Mouse (Mus musculus) midbrain, embryonic 12.5 days (tissue): ENCODE measurements around the gene Tnfaip8l1. TPM values are rescaled to one million over a fixed set of nuclear protein-coding genes. Genes with fewer than 3 reads are reported as not detected.
A peak's percentile ranks its signal among the peaks of the same experiment; 100 is the strongest.

Experiments used
- ATAC-seq: fragments of 200-750 bp; cut with Nextera tagmentation; 2 replicates; pipeline ENCODE4 v1.8.0; 2017; ENCODE audit warnings: low read depth, moderate TSS enrichment, moderate library complexity; ENCODE audit not compliant: low FRiP score
- H3K27ac ChIP-seq: fragments of 300-500 bp; sonication (generic); replicated peaks from 2 replicates; pipeline ENCODE4 v1.5.1; 2016; ENCODE audit warnings: mild to moderate bottlenecking
- H3K27me3 ChIP-seq: fragments of 300-500 bp; sonication (generic); 2 replicates; pipeline ENCODE4 v1.6.1; 2016; ENCODE audit warnings: mild to moderate bottlenecking
- H3K36me3 ChIP-seq: fragments of 300-500 bp; sonication (generic); 2 replicates; pipeline ENCODE4 v1.6.1; 2016
- H3K4me1 ChIP-seq: fragments of 300-500 bp; sonication (generic); 2 replicates; pipeline ENCODE4 v1.6.1; 2016
- H3K4me2 ChIP-seq: fragments of 300-500 bp; sonication (generic); replicated peaks from 2 replicates; pipeline ENCODE4 v1.6.1; 2016; ENCODE audit warnings: mild to moderate bottlenecking, moderate library complexity
- H3K4me3 ChIP-seq: fragments of 300-500 bp; sonication (generic); 2 replicates; pipeline ENCODE4 v1.5.1; 2016; ENCODE audit warnings: mild to moderate bottlenecking
- H3K9ac ChIP-seq: fragments of 300-500 bp; sonication (generic); replicated peaks from 2 replicates; pipeline ENCODE4 v1.6.1; 2016; ENCODE audit warnings: mild to moderate bottlenecking, moderate library complexity
- H3K9me3 ChIP-seq: fragments of 300-500 bp; sonication (generic); 2 replicates; pipeline ENCODE4 v1.6.1; 2016; ENCODE audit warnings: mild to moderate bottlenecking
- WGBS: fragments of 180-500 bp; shearing (Covaris S2); methylation state at CpG from one replicate; pipeline ENCODE4 v1.1.7; 2016; 5-methylcytosine and 5-hydroxymethylcytosine counted together
- microRNA-seq: library from miRNA; unstranded; fragments of <30 nt; microRNA quantifications from one replicate; pipeline ENCODE4, GENCODE M21; 2017
- polyA plus RNA-seq: library from polyadenylated mRNA; unstranded; fragments of >200 nt; fragmentation: Nextera tagmentation; extraction: Ambion mirVana; gene quantifications from 2 replicates; pipeline ENCODE4 v1.2.1, GENCODE M21; 2016

The Tnfaip8l1 gene
- polyA plus RNA-seq, 1 experiment from 2014 or later, result 8.2 TPM

- peaks cover 32% of the 10 kb centered on the region for H3K36me3 ChIP-seq
Observed at GRCm38 (mm10) chr17:56214229-56214628, 52.0 kb downstream of the Tnfaip8l1 start.

DNA sequence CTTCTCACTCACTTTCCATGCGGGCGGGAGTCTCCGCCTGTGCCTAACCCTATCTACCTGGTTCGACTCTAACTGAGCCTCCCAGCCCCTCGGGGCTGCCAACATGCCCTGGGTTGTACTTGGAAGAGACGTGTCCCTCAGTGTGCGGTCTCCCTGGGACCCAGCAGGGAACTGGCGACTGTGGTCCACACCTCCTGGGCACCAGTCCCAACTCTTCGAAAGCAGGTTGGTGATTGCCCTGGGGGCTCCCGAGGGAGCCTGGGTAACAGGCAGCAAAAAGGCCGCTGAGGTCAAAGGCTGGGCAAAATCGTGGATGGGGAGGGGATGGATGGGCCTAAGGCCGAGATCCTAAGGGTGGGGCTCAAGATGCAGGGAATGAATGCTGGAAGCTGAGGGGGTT, 55.4 kb downstream of the Tnfaip8l1 start:
- no peaks in the 10 kb centered on the region for H3K27me3 ChIP-seq
- no peaks in the 10 kb centered on the region for H3K36me3 ChIP-seq
- H3K4me1 ChIP-seq, result peaks cover 28% of the 10 kb centered on the region
- peak overlapping the region; percentile 87 for H3K4me2 ChIP-seq
- H3K27ac ChIP-seq, result no peak overlapping the region
- no peak for ATAC-seq
- peak overlapping the region; percentile 82 for H3K4me3 ChIP-seq
- H3K9ac ChIP-seq, result peak overlapping the region; percentile 77
- WGBS, result 72% methylated on average over 13 of the region's 13 CpGs
- no peaks in the 10 kb centered on the region for H3K9me3 ChIP-seq

More at GRCm38 (mm10) chr17:56214229-56214628, 52.0 kb downstream of the Tnfaip8l1 start:
- no peak overlapping the region for H3K4me2 ChIP-seq
- no peak overlapping the region for H3K9ac ChIP-seq
- H3K27ac ChIP-seq, result no peak overlapping the region
- H3K27me3 ChIP-seq, result no peaks in the 10 kb centered on the region
- H3K4me1 ChIP-seq, result peaks cover 28% of the 10 kb centered on the region
- H3K4me3 ChIP-seq, result no peak overlapping the region
- ATAC-seq, result no peak
- WGBS, result 60% methylated on average over 1 of the region's 1 CpGs
- H3K9me3 ChIP-seq, result no peaks in the 10 kb centered on the region

DNA sequence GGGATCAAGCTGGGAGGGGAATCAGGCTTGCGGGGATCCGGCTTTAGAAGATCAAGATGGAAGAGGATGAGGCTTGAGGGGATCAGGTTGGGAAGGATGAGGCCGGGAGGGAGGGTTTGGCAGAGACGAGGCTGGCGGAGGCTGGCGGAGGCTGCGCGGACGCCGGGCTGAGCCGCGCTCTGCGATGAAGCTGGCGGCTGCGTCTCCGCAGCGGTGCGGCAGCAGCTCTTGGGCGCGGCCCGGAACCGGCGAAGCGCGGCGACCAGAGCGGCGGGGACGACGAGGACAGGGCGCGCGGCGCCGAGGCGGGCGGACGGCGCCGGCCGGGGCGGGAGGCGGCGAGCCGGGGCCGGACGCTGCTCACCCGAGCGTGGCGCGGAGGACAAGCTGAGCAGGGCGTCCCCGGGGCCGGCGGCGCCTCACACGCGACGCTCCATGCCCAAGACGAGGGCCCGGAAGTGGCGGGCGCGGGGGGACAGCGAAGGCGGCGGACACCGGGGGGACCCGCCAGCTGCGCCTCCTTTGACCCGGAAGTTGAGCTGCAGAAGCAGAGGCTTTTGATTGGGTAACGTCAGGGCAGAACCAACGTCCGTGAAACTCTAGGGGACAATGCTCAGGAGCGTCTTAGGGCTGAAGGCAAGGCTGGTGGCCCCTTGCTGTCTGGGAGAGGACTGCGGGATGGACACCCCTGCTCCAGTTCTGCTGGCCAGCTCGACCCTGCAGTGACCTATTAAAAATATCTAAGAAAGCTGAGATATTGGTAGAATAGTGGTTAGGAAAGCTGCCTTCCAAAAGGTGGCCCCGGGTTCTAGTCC, 56.3 kb downstream of the Tnfaip8l1 start, which contains the start of gene Dpp9:
Dpp9 (minus strand) TSS at position 529 of the 815 bp plus-strand sequence.
- under 1% methylated on average over 73 of the region's 78 CpGs for WGBS
- ATAC-seq, result peak; percentile 99

GRCm38 (mm10) chr17:56219251-56219650, 57.0 kb downstream of the Tnfaip8l1 start:
- Histone ChIP-seq H3K4me3 (peak overlapping the region; percentile 82), H3K4me1 (peaks cover 24% of the 10 kb centered on the region), H3K9ac (peak overlapping the region; percentile 46), H3K27me3 (no peaks in the 10 kb centered on the region), H3K27ac (peak overlapping the region; percentile 85), H3K4me2 (peak overlapping the region; percentile 87), H3K36me3 (no peaks in the 10 kb centered on the region), H3K9me3 (no peaks in the 10 kb centered on the region)
- peak; percentile 42; the same call in 1 of the 2 replicates for ATAC-seq
- 43% methylated on average over 12 of the region's 12 CpGs for WGBS

More for the DNA sequence above, 56.3 kb downstream of the Tnfaip8l1 start, which contains the start of gene Dpp9:
- Histone ChIP-seq H3K9me3 (no peaks in the 10 kb centered on the region), H3K9ac (peak within 1 kb of the TSS; percentile 77), H3K4me1 (peaks cover 24% of the 10 kb centered on the region), H3K4me3 (peak within 1 kb of the TSS; percentile 82), H3K36me3 (no peaks in the 10 kb centered on the region), H3K27ac (peak within 1 kb of the TSS; percentile 85), H3K27me3 (no peaks in the 10 kb centered on the region), H3K4me2 (peak within 1 kb of the TSS; percentile 87)

DNA sequence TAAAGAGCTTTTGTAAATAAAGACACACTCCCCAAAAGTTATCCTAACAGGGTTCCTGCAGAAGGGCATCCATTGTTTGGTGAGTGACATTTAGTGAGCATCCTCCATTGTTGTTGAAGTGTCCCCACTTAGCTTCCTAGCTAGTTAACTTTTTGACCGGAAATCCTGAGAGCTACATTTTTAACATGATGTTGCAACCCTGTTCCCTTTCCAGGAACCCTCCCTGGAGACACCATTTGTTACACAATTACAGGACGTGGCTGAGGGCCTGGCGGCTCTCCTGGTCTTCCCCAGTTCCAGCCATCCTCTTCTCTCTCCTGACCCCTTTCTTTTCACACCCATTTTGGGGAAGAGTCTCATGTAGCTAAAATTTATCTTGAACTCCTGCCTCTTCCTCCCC, 57.5 kb downstream of the Tnfaip8l1 start:
- Histone ChIP-seq H3K9me3 (no peaks in the 10 kb centered on the region), H3K27ac (no peak overlapping the region), H3K4me3 (no peak overlapping the region; the same call in 1 of the 2 replicates), H3K36me3 (no peaks in the 10 kb centered on the region), H3K4me2 (no peak overlapping the region), H3K9ac (no peak overlapping the region), H3K4me1 (peaks cover 24% of the 10 kb centered on the region), H3K27me3 (no peaks in the 10 kb centered on the region)
- ATAC-seq, result no peak
- WGBS, result 78% methylated on average over 3 of the region's 3 CpGs

Small RNAs within 50 kb of the gene (microRNA-seq; reads per million reads assigned to microRNA genes)
- gene Gm44397, result not detected

Other genes with a start within 250 kb of the Tnfaip8l1 start
- 6.1 and 6.3 TPM in 2 replicates for gene Zfp119b, start 213.0 kb upstream of the Tnfaip8l1 start, polyA plus RNA-seq
- 3.2 and 3.8 TPM in 2 replicates for gene Ebi3, start 209.8 kb upstream of the Tnfaip8l1 start, polyA plus RNA-seq
- gene Yju2, start 203.4 kb upstream of the Tnfaip8l1 start, polyA plus RNA-seq, result 28.7 and 29.4 TPM in 2 replicates
- gene Shd, start 192.0 kb upstream of the Tnfaip8l1 start, polyA plus RNA-seq, result 123 and 131 TPM in 2 replicates
- 89.8 and 98.3 TPM in 2 replicates for gene Fsd1, start 176.0 kb upstream of the Tnfaip8l1 start, polyA plus RNA-seq
- gene Stap2, start 156.9 kb upstream of the Tnfaip8l1 start, polyA plus RNA-seq, result 4.7 and 5.7 TPM in 2 replicates
- 195 and 205 TPM in 2 replicates for gene Mpnd, start 156.8 kb upstream of the Tnfaip8l1 start, polyA plus RNA-seq
- gene Sh3gl1, start 125.8 kb upstream of the Tnfaip8l1 start, polyA plus RNA-seq, result 131 and 138 TPM in 2 replicates
- 32.5 and 34.5 TPM in 2 replicates for gene Chaf1a, start 122.0 kb upstream of the Tnfaip8l1 start, polyA plus RNA-seq
- gene Ubxn6, start 87.4 kb upstream of the Tnfaip8l1 start, polyA plus RNA-seq, result 54.9 and 58.1 TPM in 2 replicates
- gene Hdgfl2, start 82.8 kb upstream of the Tnfaip8l1 start, polyA plus RNA-seq, result 179 and 184 TPM in 2 replicates
- gene Plin4, start 52.7 kb upstream of the Tnfaip8l1 start, polyA plus RNA-seq, result 0.09 and 0.10 TPM in 2 replicates
- gene Plin5, start 44.9 kb upstream of the Tnfaip8l1 start, polyA plus RNA-seq, result 0.14 and 0.34 TPM in 2 replicates
- 0.29 TPM in 1 of 2 replicates, not detected in the other for gene Lrg1, start 40.5 kb upstream of the Tnfaip8l1 start, polyA plus RNA-seq
- 6.5 and 7.9 TPM in 2 replicates for gene Sema6b, start 22.1 kb upstream of the Tnfaip8l1 start, polyA plus RNA-seq
- gene Mydgf, start 21.4 kb downstream of the Tnfaip8l1 start, polyA plus RNA-seq, result 56.8 and 61.6 TPM in 2 replicates
- gene Dpp9, start 56.4 kb downstream of the Tnfaip8l1 start, polyA plus RNA-seq, result 41.0 and 43.9 TPM in 2 replicates
- 17.9 and 18.6 TPM in 2 replicates for gene Fem1a, start 94.3 kb downstream of the Tnfaip8l1 start, polyA plus RNA-seq
- gene Ticam1, start 114.3 kb downstream of the Tnfaip8l1 start, polyA plus RNA-seq, result 1.7 TPM in 2 replicates
- gene Plin3, start 130.4 kb downstream of the Tnfaip8l1 start, polyA plus RNA-seq, result 28.9 and 29.0 TPM in 2 replicates
- not detected in 2 replicates for gene Arrdc5, start 137.8 kb downstream of the Tnfaip8l1 start, polyA plus RNA-seq
- gene Uhrf1, start 140.8 kb downstream of the Tnfaip8l1 start, polyA plus RNA-seq, result 161 and 166 TPM in 2 replicates
- 75.1 and 80.4 TPM in 2 replicates for gene Kdm4b, start 163.6 kb downstream of the Tnfaip8l1 start, polyA plus RNA-seq